Mouse (Mus musculus): ENCODE data around the gene Ciao2b.

The Ciao2b gene

DNA sequence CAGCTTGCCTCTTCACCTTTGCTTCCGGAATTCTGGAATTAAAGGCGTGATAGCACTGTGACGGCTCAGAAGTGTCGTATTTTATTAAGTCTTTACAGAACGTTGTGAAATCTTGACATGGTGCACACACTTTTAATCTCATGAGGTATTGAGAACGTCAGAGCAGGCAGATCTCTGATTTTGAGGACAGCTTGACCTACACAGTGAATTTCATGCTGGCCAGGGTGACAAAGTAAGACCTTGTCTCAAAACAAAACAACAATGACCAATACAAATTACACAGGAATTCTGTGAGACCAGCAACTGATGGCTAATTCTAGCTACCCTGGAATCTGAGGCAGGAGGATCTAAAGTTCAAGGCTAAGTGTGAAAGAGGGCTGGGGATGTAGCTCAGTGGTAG is 49.2 kb downstream of the Ciao2b start:
- in situ Hi-C loops (cut with MboI; ENCODE audit: unreplicated experiment in 2 of 2) = loop anchor here in 1 of 2 experiments (5.0 kb wide), 1 partner anchor 50 kb away; the partner anchor contains the start of gene Ciao2b

DNA sequence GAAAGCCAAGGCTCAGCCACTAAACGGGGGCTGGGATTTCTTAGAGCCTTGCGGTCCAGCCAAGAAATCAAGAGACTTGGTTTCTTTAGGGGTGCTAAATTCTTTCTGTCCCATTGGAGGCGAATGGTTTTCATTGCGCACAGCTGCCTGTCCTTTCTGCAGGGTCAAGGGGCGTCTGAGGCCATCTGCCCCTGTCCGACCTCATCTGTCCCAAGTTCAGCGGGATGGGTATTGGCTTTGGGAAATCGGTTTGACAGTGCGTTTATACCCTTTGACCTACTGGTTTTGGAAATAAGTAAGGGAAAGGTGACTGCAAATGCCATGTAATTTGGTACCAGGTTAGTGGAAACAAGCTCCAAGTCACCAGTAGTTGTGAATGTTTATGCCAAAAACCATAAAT is 49.9 kb downstream of the Ciao2b start:
- in situ Hi-C loops (cut with MboI; ENCODE audit: unreplicated experiment in 2 of 2) = loop anchor here in 1 of 2 experiments (5.0 kb wide), 1 partner anchor 50 kb away; the partner anchor contains the start of gene Ciao2b

DNA sequence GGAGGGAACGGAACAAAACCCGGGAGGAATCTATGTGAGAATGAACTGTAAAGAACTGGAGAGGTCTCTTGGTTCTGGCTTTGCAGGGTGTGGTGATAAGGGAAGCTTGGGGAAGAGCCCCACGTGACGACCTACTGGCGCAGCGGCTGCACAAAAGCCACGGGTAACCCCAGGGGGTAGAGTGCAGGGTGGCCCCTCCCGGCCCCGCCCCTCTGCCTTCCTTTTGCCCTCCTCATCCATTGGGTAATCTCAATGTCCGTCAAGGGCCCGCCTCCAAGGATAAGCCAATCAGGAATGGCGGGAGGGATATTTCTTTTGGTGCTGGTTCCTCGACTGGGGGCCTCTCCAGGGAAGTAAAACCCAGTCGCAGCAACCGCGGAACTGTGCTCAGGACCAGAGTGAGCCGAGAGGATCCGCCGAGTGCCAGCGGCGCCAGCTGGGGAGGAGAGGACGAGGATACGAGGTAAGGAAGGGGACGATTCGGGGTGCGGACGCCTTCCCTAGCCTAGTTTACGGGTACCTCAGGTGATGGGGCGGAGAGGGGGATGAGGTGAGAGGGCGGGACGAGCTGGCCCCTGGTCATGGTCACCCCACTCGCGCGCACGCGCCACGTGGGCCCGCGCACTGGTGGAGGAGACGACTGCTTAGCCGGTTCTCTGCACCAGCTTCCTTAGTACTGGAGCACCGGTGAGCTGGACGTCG is 50.5 kb downstream of the Ciao2b start, which contains the start of gene Pdp2:
Pdp2 (plus strand) TSS at position 319 of the 702 bp plus-strand sequence.
- in situ Hi-C loops (cut with MboI; ENCODE audit: unreplicated experiment in 2 of 2) = loop anchor here in 1 of 2 experiments (5.0 kb wide), 1 partner anchor 51 kb away; the partner anchor contains the start of gene Ciao2b

- in situ Hi-C loops (cut with MboI; ENCODE audit: unreplicated experiment in 2 of 2) = loop anchor here in 1 of 2 experiments (5.0 kb wide), 1 partner anchor 52 kb away; the partner anchor contains the start of gene Ciao2b
Measured at GRCm38 (mm10) chr8:104590284-104590683, 51.5 kb downstream of the Ciao2b start.

All from v-Abl transformed pro-B cells (cell line).